Mouse (Mus musculus) heart, adult 2 months (tissue): ENCODE data around the gene Zbtb34.

Experiments used
- CTCF ChIP-seq: fragments of 200-600 bp; IDR thresholded peaks from 2 replicates; pipeline ENCODE4 v1.8.1; 2022; ENCODE audit warnings: antibody characterized with exemption, mild to moderate bottlenecking, moderate library complexity
- EP300 ChIP-seq: fragments of 200-500 bp; IDR thresholded peaks from 2 replicates; pipeline ENCODE4 v1.6.1; 2011; ENCODE audit warnings: low read depth, low read length, control low read depth; ENCODE audit not compliant: insufficient read depth
- POLR2A ChIP-seq: fragments of 200-500 bp; IDR thresholded peaks from 2 replicates; pipeline ENCODE4 v1.6.1; 2011; ENCODE audit warnings: mild to moderate bottlenecking, low read depth, low read length, control low read depth; ENCODE audit not compliant: insufficient read depth

- TF ChIP-seq CTCF (no peak), POLR2A (no peak), EP300 (no peak)
Observed at GRCm38 (mm10) chr2:33430081-33430770, 898 bp downstream of the Zbtb34 start.
